Mouse (Mus musculus): ENCODE measurements around the gene Osm. TPM values are rescaled to one million over a fixed set of nuclear protein-coding genes. Genes with fewer than 3 reads are reported as not detected.

Gene Osm
- polyA plus RNA-seq, 1 experiment from 2014 or later: not detected

DNA sequence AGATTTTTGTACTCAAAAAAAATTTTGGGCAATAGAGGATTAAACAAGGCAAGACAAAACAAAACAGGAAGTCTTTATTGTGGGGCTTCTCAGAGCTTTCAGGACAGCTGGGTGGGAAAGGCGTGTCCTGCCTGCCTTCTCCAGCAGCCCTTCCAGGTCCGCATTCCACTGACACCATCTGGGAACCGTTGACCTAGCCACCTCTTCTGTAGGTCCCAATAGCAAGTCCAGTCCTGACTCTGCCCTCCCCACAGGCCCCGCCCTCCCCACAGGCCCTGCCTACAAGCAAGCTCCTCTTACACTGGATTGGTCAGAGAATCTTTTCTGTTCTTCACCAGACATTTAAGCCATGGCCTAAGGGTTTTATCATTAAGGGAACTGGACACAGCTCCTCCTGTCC, 47.4 kb downstream of the Osm start:
- no peak overlapping the region for H3K4me2 ChIP-seq (replicated peaks)
- H3K27ac ChIP-seq: no peak overlapping the region
- peaks cover 7% of the 10 kb centered on the region; the same call in 1 of the 2 replicates for H3K4me1 ChIP-seq
- H3K36me3 ChIP-seq: no peaks in the 10 kb centered on the region
- no peak overlapping the region for H3K9ac ChIP-seq
- H3K9me3 ChIP-seq: no peaks in the 10 kb centered on the region
- WGBS: 6% methylated on average over 4 of the region's 4 CpGs
- H3K4me3 ChIP-seq: no peak overlapping the region
- no peaks in the 10 kb centered on the region for H3K27me3 ChIP-seq
- ATAC-seq (ENCODE audit: insufficient number of reproducible peaks, insufficient read depth, low FRiP score, low TSS enrichment): no peak

DNA sequence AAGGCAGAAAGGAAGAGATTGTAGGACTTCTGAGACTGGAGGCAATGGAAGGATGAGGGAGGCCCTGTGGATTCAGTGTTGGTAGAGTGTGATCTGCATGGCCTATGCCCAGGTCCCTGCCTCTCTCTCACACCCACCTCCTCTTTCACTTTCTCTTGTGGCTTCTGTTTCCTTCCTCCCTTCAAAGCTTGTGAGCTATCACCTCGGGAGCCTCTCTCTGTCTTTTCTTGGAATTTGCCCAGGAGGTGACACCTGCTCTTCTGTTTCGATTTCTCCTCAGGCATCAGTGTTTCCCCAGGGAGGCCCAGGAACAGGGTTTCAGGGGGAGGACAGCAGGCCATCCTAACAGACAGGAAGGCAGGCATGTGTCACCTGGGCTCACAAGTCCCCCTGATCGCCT, 53.1 kb downstream of the Osm start:
- Histone ChIP-seq H3K4me2 (replicated peaks) (no peak overlapping the region), H3K4me1 (no peaks in the 10 kb centered on the region), H3K27ac (no peak overlapping the region), H3K9me3 (no peaks in the 10 kb centered on the region), H3K36me3 (no peaks in the 10 kb centered on the region), H3K9ac (no peak overlapping the region), H3K27me3 (no peaks in the 10 kb centered on the region), H3K4me3 (no peak overlapping the region)
- no peak for ATAC-seq (ENCODE audit: insufficient number of reproducible peaks, insufficient read depth, low FRiP score, low TSS enrichment)
- WGBS: 55% methylated on average over 3 of the region's 3 CpGs

Other genes with a start within 250 kb of the Osm start
- 0.23 TPM in 1 of 2 replicates, not detected in the other for gene Sec14l4, start 205.0 kb upstream of the Osm start, polyA plus RNA-seq (2016; fragmentation: Nextera tagmentation; extraction: Ambion mirVana)
- not detected in 2 replicates for gene Sec14l3, start 171.6 kb upstream of the Osm start, polyA plus RNA-seq (2016; fragmentation: Nextera tagmentation; extraction: Ambion mirVana)
- gene Mtfp1, start 141.0 kb upstream of the Osm start, polyA plus RNA-seq (2016; fragmentation: Nextera tagmentation; extraction: Ambion mirVana): 7.6 and 7.7 TPM in 2 replicates
- gene Sec14l2, start 113.0 kb upstream of the Osm start, polyA plus RNA-seq (2016; fragmentation: Nextera tagmentation; extraction: Ambion mirVana): 2.0 and 2.4 TPM in 2 replicates
- 43.0 and 44.7 TPM in 2 replicates for gene Rnf215, start 101.2 kb upstream of the Osm start, polyA plus RNA-seq (2016; fragmentation: Nextera tagmentation; extraction: Ambion mirVana)
- 9.3 and 10.7 TPM in 2 replicates for gene Ccdc157, start 76.1 kb upstream of the Osm start, polyA plus RNA-seq (2016; fragmentation: Nextera tagmentation; extraction: Ambion mirVana)
- gene Sf3a1, start 76.1 kb upstream of the Osm start, polyA plus RNA-seq (2016; fragmentation: Nextera tagmentation; extraction: Ambion mirVana): 70.0 and 73.9 TPM in 2 replicates
- gene Tbc1d10a, start 49.6 kb upstream of the Osm start, polyA plus RNA-seq (2016; fragmentation: Nextera tagmentation; extraction: Ambion mirVana): 34.7 and 39.2 TPM in 2 replicates
- 3.0 and 3.6 TPM in 2 replicates for gene Castor1, start 18.2 kb upstream of the Osm start, polyA plus RNA-seq (2016; fragmentation: Nextera tagmentation; extraction: Ambion mirVana)
- gene Lif, start 21.1 kb downstream of the Osm start, polyA plus RNA-seq (2016; fragmentation: Nextera tagmentation; extraction: Ambion mirVana): 0.06 and 0.09 TPM in 2 replicates
- 0.10 and 0.66 TPM in 2 replicates for gene Hormad2, start 204.7 kb downstream of the Osm start, polyA plus RNA-seq (2016; fragmentation: Nextera tagmentation; extraction: Ambion mirVana)